Mouse (Mus musculus) CH12.LX (cell line): ENCODE measurements around the gene Arl16. TPM values are rescaled to one million over a fixed set of nuclear protein-coding genes. Genes with fewer than 3 reads are reported as not detected.

ENCODE experiments used
- DNase-seq: peaks from one replicate; pipeline ENCODE4 v3.0.0-alpha.2; 2013; ENCODE audit errors: extremely low read depth
- H3K27ac ChIP-seq: 2 replicates; pipeline ENCODE4 v1.5.1; 2012; ENCODE audit warnings: low read depth, mild to moderate bottlenecking, control low read depth, moderate library complexity; ENCODE audit not compliant: insufficient read depth
- H3K27me3 ChIP-seq: replicated peaks from 2 replicates; pipeline ENCODE3; 2012; ENCODE audit warnings: inconsistent platforms
- H3K36me3 ChIP-seq, 2 experiments: replicated peaks in 1 of 2; 2 replicates each; pipeline versions ENCODE3 to v1.6.1; 2012; ENCODE audit warnings: inconsistent platforms in 1 of 2, low read length in 1 of 2, mild to moderate bottlenecking in 1 of 2, mixed read lengths in 1 of 2, moderate library complexity in 1 of 2; ENCODE audit not compliant: control insufficient read depth in 1 of 2, insufficient read depth in 1 of 2
- H3K4me1 ChIP-seq, 2 experiments: 2 replicates each; pipeline ENCODE4 v1.6.1; 2012; ENCODE audit warnings: inconsistent platforms in 1 of 2, moderate library complexity in 1 of 2; ENCODE audit not compliant: insufficient read depth in 2 of 2, control insufficient read depth in 1 of 2
- H3K4me2 ChIP-seq: 2 replicates; pipeline ENCODE4 v1.6.1; 2012; ENCODE audit warnings: low read depth, mild to moderate bottlenecking, control low read depth; ENCODE audit not compliant: poor library complexity, insufficient read depth, severe bottlenecking
- H3K4me3 ChIP-seq, 3 experiments: fragments of 150-350 bp in 1 of 3; sonication (generic) in 1 of 3; replicated peaks in 1 of 3; 2 replicates each; pipeline versions ENCODE3 to v1.5.1; 2011 to 2012; ENCODE audit warnings: low read depth in 2 of 3, low read length in 2 of 3, mild to moderate bottlenecking in 2 of 3, moderate library complexity in 2 of 3, control low read depth in 1 of 3, improper control_type of control experiment in 1 of 3, inconsistent platforms in 1 of 3, mixed read lengths in 1 of 3; ENCODE audit not compliant: poor library complexity in 1 of 3
- H3K79me2 ChIP-seq: replicated peaks from 2 replicates; pipeline ENCODE4 v1.6.1; 2012; ENCODE audit warnings: mild to moderate bottlenecking, moderate library complexity; ENCODE audit not compliant: control insufficient read depth, poor library complexity, insufficient read depth, severe bottlenecking; ENCODE audit errors: extremely low read depth
- H3K9ac ChIP-seq: 2 replicates; pipeline ENCODE4 v1.6.1; 2012; ENCODE audit warnings: low read depth, mild to moderate bottlenecking, control low read depth, moderate library complexity; ENCODE audit not compliant: insufficient read depth
- H3K9me3 ChIP-seq: replicated peaks from 2 replicates; pipeline ENCODE3; 2012; ENCODE audit warnings: low read length, inconsistent platforms, mixed read lengths
- BHLHE40 ChIP-seq: IDR thresholded peaks from 2 replicates; pipeline ENCODE4 v1.6.1; 2011; ENCODE audit warnings: mild to moderate bottlenecking, low read depth, low read length, improper control_type of control experiment
- CHD1 ChIP-seq: IDR thresholded peaks from 2 replicates; pipeline ENCODE4 v1.6.1; 2012; ENCODE audit warnings: low read depth, low read length, improper control_type of control experiment, inconsistent platforms
- CHD2 ChIP-seq: IDR thresholded peaks from 2 replicates; pipeline ENCODE4 v1.6.1; 2011; ENCODE audit warnings: low read length, improper control_type of control experiment
- CTCF ChIP-seq, 2 experiments: IDR thresholded peaks in 1 of 2; conservative IDR thresholded peaks in 1 of 2; 2 replicates each; pipeline ENCODE4 v1.5.1; 2011 to 2012; ENCODE audit warnings: low read depth in 2 of 2, low read length in 2 of 2, improper control_type of control experiment in 1 of 2, inconsistent platforms in 1 of 2, mild to moderate bottlenecking in 1 of 2, moderate library complexity in 1 of 2
- E2F4 ChIP-seq: IDR thresholded peaks from 2 replicates; pipeline ENCODE4 v1.6.1; 2011; ENCODE audit warnings: low read depth, low read length, improper control_type of control experiment; ENCODE audit not compliant: insufficient replicate concordance
- ELF1 ChIP-seq: IDR thresholded peaks from 2 replicates; pipeline ENCODE4 v1.6.1; 2014; ENCODE audit warnings: low read depth, mild to moderate bottlenecking, inconsistent platforms, low read length, improper control_type of control experiment
- EP300 ChIP-seq: IDR thresholded peaks from 2 replicates; pipeline ENCODE4 v1.6.1; 2011; ENCODE audit warnings: low read length, improper control_type of control experiment
- ETS1 ChIP-seq: conservative IDR thresholded peaks from 2 replicates; pipeline ENCODE4 v1.6.1; 2012; ENCODE audit warnings: low read depth, mild to moderate bottlenecking, inconsistent platforms, low read length, improper control_type of control experiment, moderate library complexity
- JUN ChIP-seq: IDR thresholded peaks from 2 replicates; pipeline ENCODE4 v1.6.1; 2011; ENCODE audit warnings: low read depth, mild to moderate bottlenecking, low read length, improper control_type of control experiment, moderate library complexity; ENCODE audit not compliant: insufficient read depth
- KAT2A ChIP-seq: IDR thresholded peaks from 2 replicates; pipeline ENCODE4 v1.6.1; 2012; ENCODE audit warnings: low read length, improper control_type of control experiment, inconsistent platforms; ENCODE audit not compliant: insufficient replicate concordance
- MAFK ChIP-seq: IDR thresholded peaks from 2 replicates; pipeline ENCODE4 v1.6.1; 2011; ENCODE audit warnings: low read length, improper control_type of control experiment; ENCODE audit not compliant: insufficient replicate concordance
- MAX ChIP-seq: IDR thresholded peaks from 2 replicates; pipeline ENCODE4 v1.6.1; 2011; ENCODE audit warnings: low read length, improper control_type of control experiment
- MAZ ChIP-seq: IDR thresholded peaks from 2 replicates; pipeline ENCODE4 v1.6.1; 2012; ENCODE audit warnings: low read depth, mild to moderate bottlenecking, inconsistent platforms, low read length, improper control_type of control experiment, moderate library complexity
- MXI1 ChIP-seq: IDR thresholded peaks from 2 replicates; pipeline ENCODE4 v1.6.1; 2011; ENCODE audit warnings: mild to moderate bottlenecking, low read depth, low read length, improper control_type of control experiment
- NELFE ChIP-seq: IDR thresholded peaks from 2 replicates; pipeline ENCODE4 v1.6.1; 2011; ENCODE audit warnings: low read depth, low read length, improper control_type of control experiment
- NRF1 ChIP-seq: IDR thresholded peaks from 2 replicates; pipeline ENCODE4 v1.6.1; 2014; ENCODE audit warnings: low read depth, mild to moderate bottlenecking, inconsistent platforms, low read length, improper control_type of control experiment, moderate library complexity
- POLR2A ChIP-seq: IDR thresholded peaks from 2 replicates; pipeline ENCODE4 v1.6.1; 2011; ENCODE audit warnings: low read depth, mild to moderate bottlenecking, improper control_type of control experiment, low read length
- POLR2AphosphoS2 ChIP-seq: IDR thresholded peaks from 2 replicates; pipeline ENCODE4 v1.6.1; 2011; ENCODE audit warnings: low read depth, low read length, improper control_type of control experiment
- RCOR1 ChIP-seq: conservative IDR thresholded peaks from 2 replicates; pipeline ENCODE4 v1.6.1; 2012; ENCODE audit warnings: low read depth, mild to moderate bottlenecking, inconsistent platforms, low read length, improper control_type of control experiment
- SIN3A ChIP-seq: IDR thresholded peaks from 2 replicates; pipeline ENCODE4 v1.6.1; 2012; ENCODE audit warnings: low read length, improper control_type of control experiment, inconsistent platforms
- SMC3 ChIP-seq: IDR thresholded peaks from 2 replicates; pipeline ENCODE4 v1.6.1; 2011; ENCODE audit warnings: low read depth, low read length, improper control_type of control experiment
- USF1 ChIP-seq: IDR thresholded peaks from 2 replicates; pipeline ENCODE4 v1.6.1; 2014; ENCODE audit warnings: low read depth, mild to moderate bottlenecking, inconsistent platforms, low read length, improper control_type of control experiment
- USF2 ChIP-seq: conservative IDR thresholded peaks from 2 replicates; pipeline ENCODE4 v1.6.1; 2011; ENCODE audit warnings: low read depth, low read length, improper control_type of control experiment
- ZKSCAN1 ChIP-seq: IDR thresholded peaks from 2 replicates; pipeline ENCODE4 v1.6.1; 2012; ENCODE audit warnings: low read depth, inconsistent platforms, low read length, improper control_type of control experiment, borderline replicate concordance
- ZMIZ1 ChIP-seq: IDR thresholded peaks from 2 replicates; pipeline ENCODE4 v1.6.1; 2012; ENCODE audit warnings: low read depth, mild to moderate bottlenecking, inconsistent platforms, low read length, improper control_type of control experiment
- ZNF384 ChIP-seq: IDR thresholded peaks from 2 replicates; pipeline ENCODE4 v1.6.1; 2012; ENCODE audit warnings: low read depth, low read length, improper control_type of control experiment, inconsistent platforms
- dilution Hi-C: fragments of 300-500 bp; cut with MboI; formaldehyde crosslinking; loops from 2 replicates; pipeline ENCODE4 v1.14.3; 2020; ENCODE audit warnings: low sequenced_read_pairs; ENCODE audit not compliant: extremely low pct_unique_long_range_greater_than_20kb, extremely low pct_ligation_motif_present
- in situ Hi-C: fragments of 300-500 bp; cut with MboI; formaldehyde crosslinking; loops from 3 replicates; pipeline ENCODE4 v1.14.3; 2019; ENCODE audit warnings: low sequenced_read_pairs, low pct_ligation_motif_present, low pct_unique_long_range_greater_than_20kb, mixed read lengths
- polyA plus RNA-seq: library from polyadenylated mRNA; unstranded; fragments of >175 nt; gene quantifications from 2 replicates; pipeline ENCODE4 v1.2.1, GENCODE M21; 2012; ENCODE audit warnings: low read depth; ENCODE audit not compliant: insufficient read length
- total RNA-seq, 2 experiments: library from RNA; depleted of rRNA; stranded (reverse); fragments of 300-350 nt in 1 of 2; fragments of >200 nt in 1 of 2; gene quantifications; 2 replicates each; pipeline ENCODE4 v1.2.3; 2012 to 2014

Gene Arl16
- total and polyA plus RNA-seq, 3 experiments = 22.8 to 42.6 (median 24.8) TPM

DNA sequence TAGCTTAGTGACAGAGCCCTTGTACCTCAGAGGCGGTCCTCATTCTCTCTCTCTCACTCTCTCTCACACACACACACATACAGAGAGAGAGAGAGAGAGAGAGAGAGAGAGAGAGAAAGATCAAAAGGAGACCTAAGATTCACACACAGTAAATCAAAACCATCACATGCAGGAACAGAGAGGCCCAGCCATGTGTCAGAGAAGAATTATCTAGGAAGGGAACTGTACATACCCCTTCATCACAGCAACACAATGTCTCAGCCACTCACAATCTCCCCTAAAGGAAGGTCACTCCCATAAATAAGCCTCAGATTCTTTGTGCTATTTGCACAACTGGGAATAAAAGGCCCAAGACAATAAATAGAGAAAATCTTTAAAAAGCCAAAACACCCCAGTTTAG, 48.8 kb downstream of the Arl16 start:
- no peak overlapping the region for H3K4me2 ChIP-seq
- H3K27me3 ChIP-seq = no peaks in the 10 kb centered on the region
- peaks cover 72 to 91% of the 10 kb centered on the region in 2 experiments for H3K36me3 ChIP-seq
- H3K4me1 ChIP-seq = no peaks in the 10 kb centered on the region
- dilution Hi-C loops = no loop called here
- H3K9me3 ChIP-seq = no peaks in the 10 kb centered on the region
- in situ Hi-C loops = no loop called here
- no peak for DNase-seq
- H3K4me3 ChIP-seq = no peak overlapping the region
- no peak overlapping the region for H3K9ac ChIP-seq
- H3K27ac ChIP-seq = no peak overlapping the region
- peaks cover 10% of the 10 kb centered on the region for H3K79me2 ChIP-seq
- TF ChIP-seq POLR2A (no peak), MAX (no peak), ZKSCAN1 (no peak), ZNF384 (no peak), USF2 (no peak), NRF1 (no peak), MAFK (no peak), MAZ (no peak), NELFE (no peak), JUN (no peak), RCOR1 (no peak), KAT2A (no peak), SMC3 (no peak), ETS1 (no peak), ELF1 (no peak), CHD2 (no peak), E2F4 (no peak), USF1 (no peak), CHD1 (no peak)

DNA sequence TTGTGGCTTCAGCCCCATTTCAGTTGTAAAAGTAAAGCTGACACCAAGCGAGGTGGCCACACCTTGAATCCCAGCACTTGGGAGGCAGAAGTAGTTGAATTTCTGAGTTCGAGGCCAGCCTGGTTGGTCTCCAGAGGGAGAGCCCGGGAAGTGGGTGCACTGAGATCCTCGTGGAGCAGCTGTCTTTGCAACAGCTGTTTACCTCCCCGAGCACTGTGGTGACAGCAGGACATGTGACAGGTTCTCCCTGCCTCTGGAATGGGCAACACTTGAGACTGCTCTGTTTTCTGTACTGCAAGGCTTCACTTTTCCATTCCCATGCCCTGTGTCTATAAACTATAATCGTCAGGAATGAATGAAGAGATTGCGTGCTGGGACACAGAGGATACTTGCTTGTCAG, 49.6 kb downstream of the Arl16 start:
- Histone ChIP-seq H3K27me3 (no peaks in the 10 kb centered on the region), H3K36me3 (peaks cover 73 to 91% of the 10 kb centered on the region in 2 experiments), H3K79me2 (peaks cover 3% of the 10 kb centered on the region), H3K27ac (no peak overlapping the region), H3K4me1 (no peaks in the 10 kb centered on the region), H3K9me3 (no peaks in the 10 kb centered on the region), H3K9ac (no peak overlapping the region), H3K4me2 (no peak overlapping the region), H3K4me3 (no peak overlapping the region)
- in situ Hi-C loops (no loop called here), dilution Hi-C loops (no loop called here)
- TF ChIP-seq JUN = no peak
- no peak for TF ChIP-seq RCOR1
- no peak for TF ChIP-seq BHLHE40
- no peak for TF ChIP-seq POLR2A
- no peak for TF ChIP-seq SIN3A
- TF ChIP-seq MAFK = no peak
- TF ChIP-seq POLR2AphosphoS2 = no peak
- TF ChIP-seq MXI1 = no peak
- TF ChIP-seq SMC3 = no peak
- no peak for TF ChIP-seq ZKSCAN1
- TF ChIP-seq ELF1 = no peak
- TF ChIP-seq E2F4 = no peak
- no peak for TF ChIP-seq EP300
- no peak for TF ChIP-seq ZNF384
- no peak for TF ChIP-seq CTCF (conservative IDR thresholded peaks at IDR 0.05 in 1 of 2, IDR thresholded peaks at IDR 0.05 in 1 of 2; ENCODE audit: low read depth in 2 of 2, low read length in 2 of 2)
- TF ChIP-seq ZMIZ1 = no peak
- no peak for DNase-seq
